Mouse (Mus musculus) A20 (cell line): ENCODE measurements around the gene E030018B13Rik.

Experiments used
- DNase-seq: peaks from one replicate; pipeline ENCODE4 v3.0.0-alpha.2; 2011; ENCODE audit warnings: low read depth, low spot score

E030018B13Rik gene

DNA sequence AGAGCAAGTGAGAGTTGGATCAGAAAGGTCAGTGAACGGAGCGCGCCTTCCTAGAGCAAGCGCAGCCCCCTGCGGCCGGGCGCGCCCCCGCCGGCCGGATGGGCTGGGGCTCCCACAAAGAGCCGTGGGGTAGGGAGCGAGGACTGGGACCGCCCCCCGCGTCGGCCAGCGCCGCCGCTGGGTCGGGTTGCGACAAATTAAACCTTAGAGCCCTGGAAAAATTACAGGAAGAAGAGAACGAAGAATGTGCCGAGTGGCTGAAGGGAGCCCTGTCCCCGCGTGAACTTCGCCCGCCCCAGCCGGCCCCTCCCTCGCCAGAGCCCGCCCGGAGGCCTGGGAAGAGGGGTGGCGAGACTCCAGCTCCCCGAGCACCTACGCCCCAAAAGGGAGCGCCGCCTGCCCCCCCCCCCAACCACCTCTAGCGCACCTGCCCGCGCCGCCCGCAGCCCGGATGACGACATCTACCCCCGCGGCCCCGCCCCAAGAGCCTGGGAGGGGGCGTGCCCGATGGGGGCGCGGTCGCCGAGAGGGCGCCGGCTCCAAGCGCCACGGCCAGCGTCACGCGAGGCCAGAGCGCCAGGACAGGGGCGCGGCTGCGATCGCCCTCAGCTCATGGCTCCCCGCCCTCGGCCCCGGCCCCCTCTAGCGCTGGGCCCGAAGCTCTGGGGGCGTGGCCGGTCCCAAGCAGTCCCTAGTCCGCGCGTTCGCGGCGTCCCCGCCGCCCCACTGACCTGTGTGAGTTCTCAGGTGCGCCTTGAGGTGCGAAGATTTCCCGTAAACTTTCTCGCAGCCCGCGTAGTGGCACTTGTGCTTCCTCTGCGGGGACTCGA lies 20.8 kb downstream of the E030018B13Rik start:
- DNase-seq: peak; percentile 92

DNA sequence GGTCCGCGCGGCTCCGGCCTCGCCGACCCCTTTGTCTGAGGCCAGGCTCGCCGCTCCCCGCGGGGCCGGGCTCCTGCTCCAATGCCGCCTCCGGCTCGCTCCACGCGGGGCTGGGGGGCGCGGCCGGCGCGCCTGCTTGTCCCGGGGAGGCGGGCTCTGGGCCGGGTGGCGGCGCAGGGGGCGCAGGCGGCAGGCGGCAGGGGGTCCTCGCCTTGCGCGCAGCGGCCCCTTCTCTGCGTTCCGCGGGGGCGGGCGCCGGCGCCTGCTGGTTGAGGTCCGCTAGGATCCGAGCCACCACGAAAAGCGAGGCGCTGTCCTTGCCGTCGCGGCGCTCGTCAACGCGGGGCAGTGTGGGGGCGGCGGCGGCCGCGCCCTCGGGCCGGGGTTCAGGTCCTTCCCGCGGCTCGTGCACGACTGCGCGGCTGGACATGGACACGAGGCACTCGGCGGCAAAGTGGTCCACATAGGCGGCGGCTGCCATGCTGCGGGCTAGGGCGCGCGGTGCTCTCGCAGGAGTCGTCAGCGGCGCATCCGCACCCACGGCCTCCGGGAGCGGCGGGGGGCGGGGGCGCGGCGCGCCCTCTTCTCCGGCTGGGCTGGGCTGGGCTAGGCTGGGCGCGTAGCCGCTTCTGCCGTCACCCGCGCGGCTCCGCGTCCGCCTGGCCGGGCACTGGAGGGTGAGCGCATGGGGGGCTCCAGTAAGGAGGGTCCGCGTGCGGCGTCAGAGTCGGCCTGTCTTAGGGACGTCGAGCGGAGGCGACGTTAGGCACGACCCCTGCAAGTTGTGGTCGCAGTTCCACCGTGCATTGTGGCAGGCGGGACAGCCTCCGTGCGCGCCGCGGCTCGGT lies 21.6 kb downstream of the E030018B13Rik start:
- DNase-seq: no peak

DNA sequence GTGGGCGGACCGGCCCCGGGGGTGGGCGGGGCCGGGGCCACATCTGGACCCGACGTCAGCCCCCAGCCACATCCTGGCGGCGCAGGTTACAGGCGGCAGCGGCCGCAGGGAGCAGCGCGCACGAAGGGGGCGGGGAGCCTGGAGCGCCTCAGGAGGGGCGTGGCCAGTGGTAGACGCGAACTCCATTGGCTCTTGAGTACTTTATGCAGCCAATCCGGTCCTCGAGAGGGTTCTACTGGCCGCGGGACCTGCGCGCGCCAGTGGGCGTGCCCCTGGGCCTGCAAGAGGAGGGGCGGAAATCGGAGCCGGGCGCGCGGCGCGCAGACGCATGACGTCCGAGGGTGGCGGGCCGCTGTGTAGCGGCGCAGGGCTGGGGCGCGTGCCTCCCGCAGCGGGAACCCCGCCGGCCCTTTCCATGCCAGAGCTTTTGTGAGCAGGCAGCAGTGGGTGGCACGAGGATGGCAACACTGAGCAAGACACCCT lies 22.3 kb downstream of the E030018B13Rik start, which contains the start of gene Klf13:
Gene Klf13, minus strand, starts transcription at position 2 of the 483 bp plus-strand sequence.
- DNase-seq: peak; percentile 99

DNA sequence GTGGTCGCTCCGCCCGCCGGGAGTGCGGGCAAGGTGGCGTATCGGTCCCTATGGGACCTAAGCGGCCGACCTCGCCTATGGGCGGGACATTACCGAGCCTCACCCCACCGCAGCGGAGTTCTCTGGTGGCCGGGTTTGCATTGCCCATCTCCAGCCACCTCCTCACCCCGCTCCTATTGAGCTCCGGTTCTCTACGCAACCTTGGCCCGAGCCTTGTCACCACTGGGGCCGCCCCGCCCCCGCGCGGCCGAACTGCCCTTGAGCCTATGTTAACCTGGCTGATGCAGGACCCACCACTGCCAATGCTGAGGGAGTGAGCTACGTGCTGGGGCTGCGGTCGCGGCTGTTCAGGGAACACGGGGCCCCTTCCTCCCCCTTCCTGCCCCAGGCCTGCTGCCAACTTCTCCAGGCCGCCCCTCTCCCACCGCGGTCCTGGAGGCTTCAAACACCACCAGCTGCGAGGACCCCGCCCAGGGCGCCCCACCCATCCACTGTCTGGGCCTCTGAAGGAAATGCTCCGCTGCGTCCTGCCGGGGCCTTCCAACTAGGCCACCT lies 22.8 kb downstream of the E030018B13Rik start:
- peak; percentile 91 for DNase-seq

DNA sequence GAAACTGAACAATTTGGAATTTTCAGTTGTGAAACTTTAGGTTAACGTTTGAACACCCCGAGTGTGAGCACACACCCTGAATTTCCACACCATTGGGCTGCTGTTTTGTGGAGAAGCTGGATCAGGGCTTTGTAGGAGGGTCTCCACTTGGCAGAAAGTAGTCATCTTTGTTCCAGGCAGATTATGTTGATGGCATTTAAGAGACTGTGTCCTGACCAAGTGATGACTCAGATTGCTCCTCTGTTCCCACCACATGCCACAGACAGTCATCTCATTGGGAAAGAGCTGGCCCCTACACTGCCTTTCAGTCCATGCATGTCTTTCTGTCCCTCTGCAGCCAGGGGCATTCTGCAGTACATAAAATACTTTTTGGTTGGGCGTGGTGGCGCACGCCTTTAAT lies 23.7 kb downstream of the E030018B13Rik start:
- no peak for DNase-seq

DNA sequence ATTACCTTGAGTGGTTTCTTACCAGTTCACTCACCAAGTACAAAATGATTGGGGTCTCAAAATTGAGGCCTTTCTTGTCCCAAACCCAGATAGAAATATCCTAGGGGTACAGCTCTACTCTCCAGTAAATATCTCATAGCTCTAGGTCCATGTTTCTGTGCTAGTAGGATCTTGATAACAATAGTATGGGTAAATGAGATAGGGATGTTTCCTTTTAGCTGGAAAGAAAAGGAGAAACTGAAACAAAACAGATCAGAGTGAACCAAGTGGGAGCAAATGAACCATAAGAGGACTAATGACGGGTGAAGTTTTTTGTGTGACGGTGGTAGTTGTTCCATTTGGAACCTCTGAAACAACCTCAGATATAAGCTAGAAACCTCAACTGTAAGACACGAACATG lies 24.4 kb downstream of the E030018B13Rik start:
- no peak for DNase-seq

DNA sequence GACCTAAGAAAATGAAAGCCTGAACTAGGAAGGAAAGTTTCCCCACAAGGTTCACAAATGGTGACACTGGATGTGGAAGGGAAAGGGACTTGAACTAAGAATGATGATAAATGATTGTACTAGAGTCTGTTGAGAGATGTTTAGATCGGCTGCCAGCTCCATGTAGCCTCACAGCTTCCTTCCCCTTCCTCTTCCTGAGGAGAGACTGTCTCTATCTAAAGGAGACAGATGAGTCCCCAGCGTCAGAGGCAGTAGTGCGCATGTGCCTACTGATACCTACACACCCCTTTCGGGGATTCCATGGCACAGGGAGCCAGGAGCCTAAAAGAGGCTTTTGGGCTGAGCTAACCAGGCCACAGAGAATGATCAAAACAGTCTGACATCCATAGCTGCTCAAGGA lies 24.8 kb downstream of the E030018B13Rik start:
- no peak for DNase-seq

DNA sequence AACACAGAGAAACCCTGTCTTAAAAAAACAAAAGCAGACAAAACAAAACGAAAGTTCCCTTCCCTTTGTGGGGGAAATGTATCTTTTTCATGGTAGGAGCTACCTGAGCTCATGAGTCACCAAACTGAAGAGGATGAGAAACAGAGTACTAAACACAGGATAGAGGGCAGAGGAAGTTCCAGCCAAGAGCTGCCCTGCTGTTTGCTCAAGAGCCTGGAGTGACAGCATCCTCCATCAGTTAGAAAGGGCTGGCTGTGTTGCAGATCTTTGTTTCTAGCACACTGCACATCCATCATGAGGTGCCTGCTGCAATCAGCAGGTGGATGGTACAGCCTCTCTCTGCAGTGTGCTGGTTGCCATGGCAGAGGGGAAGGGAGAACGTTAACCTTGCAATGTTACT lies 27.3 kb downstream of the E030018B13Rik start:
- DNase-seq: peak; percentile 29

DNA sequence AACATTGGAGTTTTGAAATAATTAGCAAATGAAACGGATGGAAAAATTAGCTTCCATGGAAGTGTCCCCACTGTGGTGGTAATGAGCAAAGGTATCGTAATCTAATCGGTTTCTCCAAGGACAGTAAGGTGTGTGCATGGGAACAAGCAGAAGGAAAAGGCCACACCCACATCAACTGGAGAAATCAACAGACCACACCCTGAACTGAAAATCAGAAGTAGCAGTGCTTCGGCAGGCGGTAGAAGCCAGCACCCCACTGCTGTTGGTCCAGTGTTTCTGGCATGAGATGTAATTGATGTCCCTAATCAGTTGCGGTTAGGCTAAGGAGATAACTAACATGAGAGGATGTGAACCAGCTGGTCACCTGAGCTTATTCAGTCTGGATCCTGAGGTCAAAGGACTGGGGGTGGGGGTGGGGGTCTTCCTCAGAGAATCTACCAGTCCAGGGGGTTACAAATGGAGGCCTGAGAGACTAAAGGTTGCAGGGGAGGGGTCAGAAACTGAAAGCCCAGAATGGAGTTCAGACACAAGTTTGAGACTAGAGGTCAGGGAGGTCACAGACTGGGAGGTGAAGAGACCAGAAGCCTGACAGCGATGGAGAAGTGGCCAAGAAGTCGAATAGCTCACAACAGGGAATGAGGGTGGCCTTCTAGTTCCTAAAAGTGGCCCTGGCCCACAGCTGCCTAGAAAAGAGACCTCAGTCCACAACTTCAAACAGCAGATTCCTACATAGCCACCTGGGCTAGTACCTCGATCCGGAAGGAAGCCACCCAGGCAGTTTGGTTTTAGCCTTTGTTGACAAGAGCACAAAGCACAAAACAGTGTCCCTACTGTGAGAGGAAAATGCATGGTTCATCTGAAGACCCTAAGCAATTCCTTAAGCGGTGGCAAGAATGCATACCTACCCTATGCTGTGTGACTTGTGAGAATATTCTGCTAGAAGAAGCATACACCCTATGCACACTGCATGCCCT lies 31.1 kb downstream of the E030018B13Rik start:
- DNase-seq: no peak

DNA sequence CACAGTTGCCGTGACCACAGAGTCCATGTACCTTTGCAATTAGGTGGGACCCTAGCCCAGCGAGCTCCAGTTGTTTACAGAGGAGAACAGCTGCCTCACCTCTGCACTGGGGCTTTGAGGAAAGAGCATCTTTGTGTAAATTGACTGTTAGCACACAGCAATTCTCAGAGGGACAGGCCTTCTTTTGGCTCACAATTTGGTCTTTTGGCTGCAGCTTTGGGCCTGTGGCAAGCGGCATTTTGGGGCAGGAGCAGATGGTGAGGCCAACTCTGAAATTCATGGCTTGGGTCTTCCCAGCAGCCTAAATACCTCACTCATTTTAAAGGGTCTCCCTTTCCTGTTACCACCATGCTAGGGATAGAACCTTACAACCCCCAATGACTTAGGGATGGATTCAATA lies 32.5 kb downstream of the E030018B13Rik start:
- DNase-seq: no peak

DNA sequence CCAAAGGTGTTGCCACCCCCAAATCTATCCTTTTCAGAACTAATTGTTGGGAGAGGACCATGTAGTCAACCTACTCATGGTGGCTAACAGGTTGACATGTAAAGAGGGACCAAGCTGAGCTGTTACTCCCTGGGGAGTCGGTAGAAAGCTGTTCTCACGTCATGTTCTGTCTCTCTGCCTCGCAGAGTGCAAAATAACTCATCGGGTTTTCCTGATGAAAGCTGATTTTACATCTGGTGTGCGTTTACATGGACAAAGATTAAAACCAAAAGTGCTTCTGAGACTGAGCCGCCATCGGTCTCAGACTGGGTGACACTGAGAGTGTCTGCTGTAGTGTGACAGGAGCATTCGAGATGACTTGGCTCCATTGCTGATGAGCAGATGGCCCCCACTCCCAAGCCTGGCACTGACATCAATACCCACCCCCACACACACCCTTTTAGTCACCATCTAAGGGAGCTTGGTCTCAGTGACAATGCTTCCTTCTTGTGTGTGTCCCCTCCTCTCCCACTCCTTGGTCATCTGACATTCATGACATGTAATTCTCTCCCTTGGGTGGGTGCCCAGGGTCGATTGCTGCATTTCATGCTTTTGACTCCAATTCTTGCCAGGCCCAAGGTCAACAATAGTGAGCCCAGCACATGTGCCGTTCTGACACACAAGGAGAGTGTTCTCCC lies 34.4 kb downstream of the E030018B13Rik start:
- DNase-seq: no peak

DNA sequence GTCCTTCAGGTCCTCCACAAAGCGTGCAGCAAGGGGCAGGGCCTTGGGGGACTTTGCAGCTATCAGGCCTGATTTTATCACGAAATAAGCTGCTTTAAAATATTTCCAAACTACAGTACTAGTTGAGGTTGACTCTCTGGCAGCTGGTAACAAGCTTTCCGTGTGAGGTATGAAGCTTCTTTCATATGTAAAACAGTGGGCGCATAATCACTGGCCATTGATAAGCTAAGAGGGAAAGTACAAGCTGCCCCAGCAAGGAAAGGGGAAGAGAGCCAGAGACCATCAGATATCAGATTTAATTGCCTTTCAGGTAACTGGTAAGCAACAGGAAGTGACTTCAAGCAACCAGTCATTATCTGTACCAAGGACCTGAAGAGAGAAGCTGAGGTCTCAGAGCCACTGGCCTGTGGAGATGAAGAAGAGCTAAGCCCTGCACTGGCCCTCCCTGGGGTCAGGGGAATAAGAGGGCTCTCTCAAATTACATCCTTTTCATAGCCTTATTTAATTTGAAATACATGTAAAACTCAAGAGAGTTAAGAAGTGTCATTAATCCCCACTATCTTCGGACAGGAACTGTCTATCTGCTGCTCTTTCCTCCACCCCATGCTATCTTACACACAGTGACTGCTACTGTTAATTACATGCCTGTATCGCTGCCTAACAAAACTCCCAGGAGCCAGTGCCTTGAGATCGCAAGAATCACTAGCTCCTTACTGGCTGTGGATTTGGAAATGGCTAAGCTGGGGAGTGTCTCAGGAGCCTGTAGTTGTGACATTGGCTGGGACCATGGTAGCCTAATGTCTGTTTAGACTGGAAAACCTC lies 35.6 kb downstream of the E030018B13Rik start:
- DNase-seq: no peak

DNA sequence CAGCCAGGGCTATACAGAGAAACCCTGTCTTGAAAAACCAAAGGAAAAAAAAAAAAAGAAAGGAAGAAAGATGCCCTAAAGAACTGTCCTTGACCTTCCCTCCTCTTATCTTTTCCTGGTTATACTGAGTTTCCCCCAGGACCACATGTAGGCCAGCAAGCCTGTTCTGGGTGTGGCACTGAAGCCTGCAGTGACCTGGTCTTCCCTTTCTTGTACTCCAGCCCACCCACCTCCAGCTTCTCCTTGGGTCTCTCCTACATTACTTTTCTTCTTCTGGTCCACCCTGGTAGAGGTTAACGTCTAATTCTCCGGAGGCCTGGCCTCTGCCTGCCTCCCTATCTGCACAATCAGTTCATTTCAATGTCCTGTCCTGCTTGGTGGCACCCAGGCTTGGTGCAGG lies 38.8 kb downstream of the E030018B13Rik start:
- DNase-seq: no peak

DNA sequence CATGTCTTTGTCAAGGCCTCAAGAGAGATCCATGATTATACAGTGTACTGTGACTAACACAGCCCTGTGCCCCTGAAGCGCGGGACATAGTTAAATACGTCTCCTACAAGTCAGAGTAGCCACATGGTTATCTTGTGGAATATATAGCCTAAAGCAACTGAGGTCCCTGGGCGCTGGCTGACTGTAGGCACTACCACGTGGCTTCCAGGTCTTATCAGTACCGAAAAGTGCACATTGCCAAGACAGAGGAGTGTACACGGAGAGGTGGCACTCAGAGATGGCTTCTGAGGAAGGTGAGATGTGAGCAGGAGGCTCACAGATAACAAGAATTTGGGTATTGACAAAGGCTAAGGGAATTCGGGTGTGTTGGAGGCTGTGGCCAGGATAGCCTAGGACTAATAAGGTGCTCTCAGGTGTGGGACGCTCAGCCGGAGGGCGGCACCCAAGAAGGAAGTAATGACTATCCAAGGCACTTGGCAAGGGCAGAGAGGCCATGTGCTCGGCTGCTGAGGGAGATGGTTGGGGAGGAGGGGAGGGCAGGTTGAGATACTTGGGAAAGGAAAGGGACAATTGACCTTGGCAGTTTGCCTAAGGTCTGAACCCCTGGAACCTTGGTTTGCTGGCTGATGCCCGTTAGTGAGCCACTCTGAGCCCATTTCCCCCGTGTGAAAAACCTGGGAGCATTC lies 39.6 kb downstream of the E030018B13Rik start:
- no peak for DNase-seq

DNA sequence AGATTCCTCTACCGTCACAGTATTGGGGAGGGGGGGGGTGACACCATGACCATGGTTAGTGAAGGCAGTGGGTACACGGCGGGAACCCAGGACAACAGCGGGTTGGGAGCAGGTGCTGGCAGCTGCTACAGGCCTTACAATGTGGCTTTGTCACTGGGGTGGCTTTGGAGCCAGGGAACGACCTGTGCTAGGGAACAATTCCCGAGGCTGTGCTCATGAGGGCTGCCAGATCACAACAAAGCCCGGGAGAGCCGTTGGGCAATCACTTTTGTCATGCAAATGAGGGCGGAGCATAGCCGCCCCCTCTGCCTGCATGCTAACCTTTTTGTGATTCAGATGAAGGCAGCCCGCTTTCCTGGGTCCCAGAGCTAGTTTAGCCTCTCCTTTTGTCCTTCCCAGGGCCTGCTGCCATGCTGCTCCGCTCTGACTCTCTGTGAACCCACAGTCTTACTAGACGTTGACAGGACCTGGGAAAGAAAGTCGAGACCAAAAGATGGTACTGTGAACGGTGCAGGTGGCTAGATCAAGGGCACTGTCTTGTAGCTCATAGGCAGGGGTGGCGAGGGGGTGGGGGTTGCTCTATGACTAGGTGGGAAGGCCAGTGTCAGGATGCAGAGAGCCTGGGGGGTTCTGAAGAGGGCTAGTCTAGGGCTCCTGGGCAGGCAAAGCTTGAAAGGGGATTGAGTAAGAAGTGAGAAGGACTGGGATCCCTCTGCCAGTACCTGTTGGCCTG lies 40.5 kb downstream of the E030018B13Rik start:
- no peak for DNase-seq

DNA sequence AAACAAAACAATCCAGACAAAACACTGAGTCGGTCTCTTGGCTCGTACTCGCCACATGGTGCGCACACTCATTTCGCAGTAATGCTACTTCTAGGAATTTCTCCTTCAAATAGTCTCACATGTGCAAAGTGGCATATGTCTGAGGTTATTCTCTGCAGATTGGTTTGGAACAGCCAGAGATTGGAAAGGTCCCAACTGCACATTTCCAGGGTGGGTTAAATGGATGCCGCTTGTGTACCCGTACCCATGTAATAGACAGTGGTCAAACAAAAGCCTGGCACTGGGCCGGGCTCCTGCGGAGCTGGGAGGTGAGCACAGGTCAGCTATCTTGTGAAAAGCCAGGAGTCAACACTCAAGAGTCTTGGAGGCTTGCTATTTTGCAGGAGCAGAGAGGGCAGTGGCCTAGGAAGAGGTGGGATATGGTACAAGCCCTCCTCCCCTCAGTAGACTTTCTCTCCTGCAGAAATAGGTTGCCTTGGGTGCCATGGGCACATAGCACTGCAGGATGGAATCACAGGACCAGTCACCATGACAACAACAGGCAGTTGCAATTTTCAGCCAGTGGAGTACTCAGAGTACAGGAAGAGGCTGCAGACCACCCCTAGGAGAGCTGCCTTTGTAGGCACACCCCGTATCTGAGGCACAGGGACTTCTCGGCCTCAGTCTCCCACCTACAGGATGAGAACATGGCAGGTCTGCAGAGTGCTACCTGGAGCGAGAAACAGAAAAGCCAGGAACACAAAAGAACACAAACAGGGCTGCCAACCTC lies 41.4 kb downstream of the E030018B13Rik start:
- no peak for DNase-seq

DNA sequence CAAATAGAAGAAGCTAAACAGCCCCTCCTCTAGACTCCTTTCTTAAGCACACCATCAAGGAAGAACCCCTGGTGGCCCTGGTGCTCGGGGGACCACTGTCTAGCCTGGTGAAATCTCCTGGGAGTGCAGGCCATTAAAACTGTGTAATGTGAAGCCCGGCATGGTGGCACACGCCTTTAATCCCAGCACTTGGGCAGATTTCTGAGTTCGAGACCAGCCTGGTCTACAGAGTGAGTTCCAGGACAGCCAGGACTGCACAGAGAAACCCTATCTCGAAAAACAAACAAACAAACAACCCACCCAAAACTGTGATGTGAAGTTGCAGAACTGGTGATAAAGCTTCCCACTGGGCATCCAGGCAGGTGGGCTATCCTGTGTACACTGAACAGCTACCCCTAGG lies 47.0 kb downstream of the E030018B13Rik start:
- DNase-seq: no peak

DNA sequence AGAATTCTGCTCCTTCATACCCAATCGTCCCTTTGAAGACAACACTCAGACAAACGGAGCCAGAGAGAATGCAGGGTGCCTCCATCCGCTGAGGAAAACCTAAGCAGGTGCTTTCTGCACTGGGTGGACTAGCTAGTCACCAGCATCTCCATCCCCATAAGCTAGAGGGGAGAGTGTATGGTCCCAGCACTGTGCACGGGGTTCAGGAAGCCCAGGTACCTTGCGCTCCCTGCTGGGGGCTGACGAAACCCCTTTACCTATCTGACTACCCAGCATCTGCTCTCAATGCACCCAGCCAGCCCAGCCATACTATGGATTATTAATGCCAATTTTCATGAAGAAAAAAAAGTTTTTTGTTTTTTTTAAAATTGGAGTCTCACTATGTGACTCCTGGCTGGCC lies 47.5 kb downstream of the E030018B13Rik start:
- no peak for DNase-seq
